ENCODE assay signal across 16 mouse cellular contexts in the genomic region with DNA sequence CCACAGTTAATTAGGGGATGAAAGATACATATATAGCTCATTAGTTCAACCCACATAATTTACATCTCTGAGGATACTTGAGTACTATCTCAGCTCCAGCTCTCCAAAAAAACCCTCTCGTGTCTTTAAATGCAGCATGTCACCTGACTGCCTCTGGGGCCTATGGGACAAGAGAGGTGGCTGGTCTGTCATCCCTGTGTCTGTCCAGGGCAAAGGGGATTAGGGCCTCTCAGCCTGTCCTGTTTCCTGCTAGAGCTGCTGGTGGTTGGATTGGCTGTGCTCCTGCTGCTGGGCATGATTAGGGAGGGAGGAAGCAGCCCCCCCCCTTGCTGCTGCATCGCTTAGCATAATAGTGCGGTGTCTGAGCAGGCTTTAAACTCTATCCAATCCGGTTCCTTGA.
DNase-seq lines count a peak whose midpoint lies in the region; ATAC-seq lines count a peak whose summit lies in the region.
"Had no signal": no experiment of that assay in that cellular context is flagged by ENCODE, and none has a peak within 500 bp of the region (broad histone marks: within the 10 kb centered on the region; RNA-seq: fewer than 3 reads in every experiment).

No protein-coding gene starts in this region.

- peaks cover 14% of the 10 kb centered on the region for H3K4me1 ChIP-seq in hindbrain, embryonic 12.5 days
- H3K4me1 ChIP-seq in midbrain, embryonic 15.5 days, result peaks cover 25% of the 10 kb centered on the region
- H3K4me1 ChIP-seq in liver, embryonic 12.5 days, result no peaks in the 10 kb centered on the region
- H3K4me1 ChIP-seq: limb, embryonic 13.5 days had no signal

- peak; percentile 65 for ATAC-seq in hindbrain, embryonic 12.5 days (ENCODE audit: low FRiP score)
- ATAC-seq in midbrain, embryonic 15.5 days (replicated peaks), result peak; percentile 82
- no peak for ATAC-seq in liver, embryonic 12.5 days

- DNase-seq in cerebellum, postnatal 10 days, result peak; percentile 35 to 45
- DNase-seq in cerebellum, adult 11 months, result no peak
- DNase-seq in Muller cell, postnatal 12 days (ENCODE audit: inconsistent ontology term), result peak; percentile 6
- DNase-seq in thymus, postnatal 0 days (ENCODE audit: low spot score), result no peak
- no peak for DNase-seq in gastrocnemius, postnatal 4 days (ENCODE audit: low spot score in 2 of 2)
- DNase-seq: adrenal gland, adult 2 months; heart, adult 18-20 months; heart, postnatal 14 days; kidney, adult 18-20 months; kidney, postnatal 36 days; lung, embryonic 14.5 days; spleen, adult 18-20 months had no signal

- H3K9ac ChIP-seq in hindbrain, embryonic 12.5 days, result no peak overlapping the region
- no peak overlapping the region for H3K9ac ChIP-seq in midbrain, embryonic 15.5 days
- no peak overlapping the region for H3K9ac ChIP-seq in liver, embryonic 12.5 days
- H3K9ac ChIP-seq: limb, embryonic 13.5 days; lung, embryonic 14.5 days had no signal

- no peaks in the 10 kb centered on the region for H3K36me3 ChIP-seq in hindbrain, embryonic 12.5 days
- no peaks in the 10 kb centered on the region for H3K36me3 ChIP-seq in midbrain, embryonic 15.5 days (replicated peaks)
- H3K36me3 ChIP-seq in liver, embryonic 12.5 days, result no peaks in the 10 kb centered on the region
- H3K36me3 ChIP-seq: limb, embryonic 13.5 days had no signal

- H3K27me3 ChIP-seq in hindbrain, embryonic 12.5 days, result no peaks in the 10 kb centered on the region
- no peaks in the 10 kb centered on the region for H3K27me3 ChIP-seq in midbrain, embryonic 15.5 days (replicated peaks)
- no peaks in the 10 kb centered on the region for H3K27me3 ChIP-seq in liver, embryonic 12.5 days (replicated peaks)
- H3K27me3 ChIP-seq: limb, embryonic 13.5 days had no signal

- H3K27ac ChIP-seq in hindbrain, embryonic 12.5 days, result 0 out of 2 replicates have a peak overlapping the region, but pooled peaks have one; percentile 17
- peak overlapping the region; percentile 51 for H3K27ac ChIP-seq in midbrain, embryonic 15.5 days
- no peak overlapping the region for H3K27ac ChIP-seq in liver, embryonic 12.5 days
- H3K27ac ChIP-seq: limb, embryonic 13.5 days had no signal

- no peak overlapping the region for H3K4me2 ChIP-seq in hindbrain, embryonic 12.5 days (replicated peaks)
- no peak overlapping the region for H3K4me2 ChIP-seq in midbrain, embryonic 15.5 days
- H3K4me2 ChIP-seq in liver, embryonic 12.5 days, result no peak overlapping the region
- H3K4me2 ChIP-seq: limb, embryonic 13.5 days; lung, embryonic 14.5 days had no signal

- H3K9me3 ChIP-seq in hindbrain, embryonic 12.5 days (replicated peaks), result no peaks in the 10 kb centered on the region
- H3K9me3 ChIP-seq in midbrain, embryonic 15.5 days, result no peaks in the 10 kb centered on the region
- no peaks in the 10 kb centered on the region for H3K9me3 ChIP-seq in liver, embryonic 12.5 days (replicated peaks)
- H3K9me3 ChIP-seq: limb, embryonic 13.5 days had no signal

- WGBS in hindbrain, embryonic 12.5 days, result 24% methylated on average over 4 of the region's 4 CpGs
- WGBS in midbrain, embryonic 15.5 days, result 5% methylated on average over 4 of the region's 4 CpGs
- 48% methylated on average over 4 of the region's 4 CpGs for WGBS in liver, embryonic 12.5 days (ENCODE audit: insufficient replicate concordance)

- H3K4me3 ChIP-seq in hindbrain, embryonic 12.5 days, result no peak overlapping the region
- no peak overlapping the region for H3K4me3 ChIP-seq in midbrain, embryonic 15.5 days
- H3K4me3 ChIP-seq in liver, embryonic 12.5 days, result no peak overlapping the region
- H3K4me3 ChIP-seq: limb, embryonic 13.5 days had no signal

Comparison
In these comparisons a context has a peak if more than half of its experiments do, and no peak if none do; other contexts are left out.
1. DNase-seq: peak in cerebellum, postnatal 10 days (2 of 2) and Muller cell, postnatal 12 days (single experiment); none in cerebellum, adult 11 months (single experiment), thymus, postnatal 0 days (single experiment) and gastrocnemius, postnatal 4 days (0 of 2).